Mouse (Mus musculus) gastrocnemius, postnatal 10 days (tissue): ENCODE data around the gene Meis1. TPM values are rescaled to one million over a fixed set of nuclear protein-coding genes. Genes with fewer than 3 reads are reported as not detected.
A peak's percentile ranks its signal among the peaks of the same experiment; 100 is the strongest.

Experiments used
- DNase-seq: peaks from one replicate; pipeline ENCODE4 v3.0.0; 2021; ENCODE audit warnings: mixed read lengths
- total RNA-seq, 2 experiments: library from RNA; stranded (reverse); gene quantifications; 2 replicates each; pipeline ENCODE4 v1.2.3; 2021

Meis1 gene
- total RNA-seq, 2 experiments from 2014 or later, result 6.0 to 7.1 TPM

- no peak for DNase-seq
Measured at GRCm38 (mm10) chr11:18905431-18905830, 113.4 kb downstream of the Meis1 start.

GRCm38 (mm10) chr11:18904880-18905279 lies 113.9 kb downstream of the Meis1 start:
- DNase-seq, result no peak

- no peak for DNase-seq
Measured at GRCm38 (mm10) chr11:18904285-18904684, 114.5 kb downstream of the Meis1 start.

GRCm38 (mm10) chr11:18900489-18900888 lies 118.3 kb downstream of the Meis1 start:
- DNase-seq, result no peak

GRCm38 (mm10) chr11:18898862-18899261 lies 119.9 kb downstream of the Meis1 start:
- DNase-seq, result no peak

- no peak for DNase-seq
Measured at GRCm38 (mm10) chr11:18897921-18898646, 120.7 kb downstream of the Meis1 start.

GRCm38 (mm10) chr11:18897250-18897649 lies 121.5 kb downstream of the Meis1 start:
- DNase-seq, result no peak

GRCm38 (mm10) chr11:18892470-18892869 lies 126.3 kb downstream of the Meis1 start:
- DNase-seq, result no peak

- no peak for DNase-seq
Measured at GRCm38 (mm10) chr11:18889139-18889538, 129.6 kb downstream of the Meis1 start.

- no peak for DNase-seq
Measured at GRCm38 (mm10) chr11:18888651-18889050, 130.1 kb downstream of the Meis1 start.

GRCm38 (mm10) chr11:18885729-18886325 lies 133.0 kb downstream of the Meis1 start:
- DNase-seq, result no peak

- DNase-seq, result no peak
Measured at GRCm38 (mm10) chr11:18885036-18885728, 133.6 kb downstream of the Meis1 start.

- no peak for DNase-seq
Measured at GRCm38 (mm10) chr11:18883987-18884386, 134.8 kb downstream of the Meis1 start.

GRCm38 (mm10) chr11:18883507-18883881 lies 135.3 kb downstream of the Meis1 start:
- DNase-seq, result no peak

- no peak for DNase-seq
Measured at GRCm38 (mm10) chr11:18882747-18883506, 135.9 kb downstream of the Meis1 start.

- no peak for DNase-seq
Measured at GRCm38 (mm10) chr11:18882315-18882714, 136.5 kb downstream of the Meis1 start.

- no peak for DNase-seq
Measured at GRCm38 (mm10) chr11:18880806-18881205, 138.0 kb downstream of the Meis1 start.

- DNase-seq, result no peak
Measured at GRCm38 (mm10) chr11:18879456-18879818, 139.3 kb downstream of the Meis1 start.

GRCm38 (mm10) chr11:18878748-18879455 lies 139.9 kb downstream of the Meis1 start:
- no peak for DNase-seq

GRCm38 (mm10) chr11:18878016-18878415 lies 140.8 kb downstream of the Meis1 start:
- no peak for DNase-seq

- peak; percentile 59 for DNase-seq
Measured at GRCm38 (mm10) chr11:18877626-18878011, 141.2 kb downstream of the Meis1 start.
